Mouse (Mus musculus): Measurements from ENCODE around the gene Pip5k1c. TPM values are rescaled to one million over a fixed set of nuclear protein-coding genes. Genes with fewer than 3 reads are reported as not detected.

The Pip5k1c gene
- polyA plus RNA-seq, 1 experiment from 2014 or later = 31.2 TPM

DNA sequence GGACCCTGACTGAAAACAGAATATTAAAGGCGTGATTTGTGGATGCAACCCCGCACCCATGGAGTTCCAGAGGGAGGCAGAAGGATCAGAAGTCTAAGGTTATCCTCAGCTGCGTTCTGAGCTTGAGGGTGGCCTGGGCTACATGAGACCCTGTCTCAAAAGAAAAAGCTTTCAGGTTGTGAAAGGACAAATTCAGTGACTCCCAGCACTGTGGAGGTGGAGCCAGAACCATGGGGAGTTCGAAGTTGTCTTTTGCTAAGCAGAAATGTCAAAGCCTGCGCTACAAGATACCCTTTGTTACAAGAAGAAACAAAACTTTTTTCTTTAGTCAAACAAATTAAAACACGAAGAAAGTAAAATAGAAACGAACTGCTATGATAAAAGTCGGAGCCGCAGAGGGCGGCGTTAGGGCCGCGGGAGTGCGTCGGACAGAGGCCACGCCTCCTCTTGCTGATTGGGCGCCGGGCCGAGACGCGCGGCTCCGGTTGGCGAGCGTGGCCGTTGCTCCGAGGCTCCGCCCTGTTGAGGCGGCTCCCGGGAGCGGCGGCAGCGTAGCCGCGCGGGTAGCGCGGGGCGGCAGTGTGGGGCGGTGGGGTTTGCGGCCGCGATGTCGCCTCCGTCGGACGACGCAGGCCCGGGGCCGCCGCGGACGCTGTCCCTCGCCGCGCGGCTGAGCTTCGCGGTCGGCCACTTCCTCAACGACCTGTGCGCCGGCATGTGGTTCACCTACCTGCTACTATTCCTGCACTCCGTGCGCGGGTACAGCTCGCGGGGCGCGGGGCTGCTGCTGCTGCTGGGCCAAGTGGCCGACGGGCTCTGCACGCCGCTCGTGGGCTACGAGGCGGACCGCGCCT, 64.5 kb downstream of the Pip5k1c start, which contains the start of gene Mfsd12:
Gene Mfsd12, plus strand, starts transcription at position 501 of the 854 bp plus-strand sequence.
- peak; percentile 94 for ATAC-seq
- DNase-seq (ENCODE audit: low spot score) = peak; percentile 95
- WGBS = 4% methylated on average over 59 of the region's 79 CpGs

DNA sequence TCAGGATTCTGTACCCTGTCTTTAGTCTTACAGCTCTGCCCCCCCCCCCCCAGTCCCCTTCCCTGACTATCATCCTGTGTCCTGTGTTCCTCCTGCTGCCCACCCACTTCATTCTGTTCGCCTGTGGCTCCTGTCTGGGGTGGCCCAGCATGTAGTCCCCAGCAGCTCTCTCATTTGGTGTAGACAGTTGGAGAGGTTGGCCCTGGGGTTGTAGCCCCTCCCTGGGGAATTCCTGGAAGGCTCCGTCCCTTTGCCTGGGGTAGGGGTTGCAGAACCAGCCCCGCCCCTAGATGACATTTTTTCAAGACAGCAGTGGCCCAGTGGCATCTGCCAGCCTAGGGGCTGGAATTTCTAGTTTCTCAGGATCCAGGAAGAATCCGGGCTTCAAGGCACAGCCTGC, 65.4 kb downstream of the Pip5k1c start:
- ATAC-seq (peak; percentile 8; the same call in 1 of the 2 replicates), DNase-seq (ENCODE audit: low spot score) (no peak)
- Histone ChIP-seq H3K27me3 (replicated peaks; ENCODE audit: insufficient read depth, low read length) (no peaks in the 10 kb centered on the region), H3K36me3 (ENCODE audit: insufficient read depth, low read length) (no peaks in the 10 kb centered on the region), H3K4me2 (replicated peaks; ENCODE audit: low read depth, low read length) (peak overlapping the region; percentile 99), H3K4me1 (ENCODE audit: insufficient read depth, low read depth, low read length) (peaks cover 14% of the 10 kb centered on the region), H3K27ac (ENCODE audit: low read length) (peak overlapping the region; percentile 62), H3K4me3 (ENCODE audit: low read depth, low read length) (peak overlapping the region; percentile 70), H3K9ac (replicated peaks; ENCODE audit: low read depth) (peak overlapping the region; percentile 56), H3K9me3 (ENCODE audit: low read length) (no peaks in the 10 kb centered on the region)
- no peak for TF ChIP-seq CTCF (IDR thresholded peaks at IDR 0.05)
- no peak for TF ChIP-seq EP300 (IDR thresholded peaks at IDR 0.05)
- 34% methylated on average over 4 of the region's 4 CpGs for WGBS

More for the DNA sequence above, 64.5 kb downstream of the Pip5k1c start, which contains the start of gene Mfsd12:
- Histone ChIP-seq H3K4me1 (ENCODE audit: insufficient read depth, low read depth, low read length) (peaks cover 14% of the 10 kb centered on the region), H3K9me3 (ENCODE audit: low read length) (no peaks in the 10 kb centered on the region), H3K27me3 (replicated peaks; ENCODE audit: insufficient read depth, low read length) (no peaks in the 10 kb centered on the region), H3K4me3 (ENCODE audit: low read depth, low read length) (peak within 1 kb of the TSS; percentile 70), H3K4me2 (replicated peaks; ENCODE audit: low read depth, low read length) (peak within 1 kb of the TSS; percentile 99), H3K36me3 (ENCODE audit: insufficient read depth, low read length) (no peaks in the 10 kb centered on the region), H3K27ac (ENCODE audit: low read length) (peak within 1 kb of the TSS; percentile 62; the same call in 1 of the 2 replicates), H3K9ac (replicated peaks; ENCODE audit: low read depth) (peak within 1 kb of the TSS; percentile 56)
- TF ChIP-seq EP300 (IDR thresholded peaks at IDR 0.05) (no peak), CTCF (IDR thresholded peaks at IDR 0.05) (no peak)

DNA sequence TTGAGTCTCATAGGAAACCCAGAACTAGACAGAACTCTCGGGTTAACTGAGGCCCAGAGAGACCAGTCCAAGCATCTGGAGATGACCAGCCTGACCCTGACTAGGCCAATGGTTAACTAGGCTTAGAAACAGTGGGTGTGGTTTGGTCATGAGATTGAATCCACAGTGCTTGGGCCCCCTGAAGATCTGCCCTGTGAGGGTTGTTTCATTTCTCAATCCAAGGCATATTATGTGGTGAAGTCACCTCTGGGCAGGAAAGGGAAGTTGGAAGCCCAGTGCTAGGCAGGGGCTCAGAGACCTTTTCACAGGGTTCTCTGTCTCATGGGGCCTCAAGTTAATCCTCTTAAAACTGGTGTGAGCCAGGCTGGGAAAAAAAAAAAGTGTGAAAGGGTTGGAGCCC, 66.1 kb downstream of the Pip5k1c start:
- DNase-seq (ENCODE audit: low spot score) = peak; percentile 54
- TF ChIP-seq CTCF (IDR thresholded peaks at IDR 0.05) (no peak), EP300 (IDR thresholded peaks at IDR 0.05) (no peak)
- H3K4me3 ChIP-seq (ENCODE audit: low read depth, low read length) = peak overlapping the region; percentile 70; the same call in 1 of the 2 replicates
- WGBS = 58% methylated on average over 1 of the region's 1 CpGs
- H3K9me3 ChIP-seq (ENCODE audit: low read length) = no peaks in the 10 kb centered on the region
- no peaks in the 10 kb centered on the region for H3K27me3 ChIP-seq (replicated peaks; ENCODE audit: insufficient read depth, low read length)
- no peak for ATAC-seq
- H3K4me1 ChIP-seq (ENCODE audit: insufficient read depth, low read depth, low read length) = peaks cover 20% of the 10 kb centered on the region
- H3K36me3 ChIP-seq (ENCODE audit: insufficient read depth, low read length) = no peaks in the 10 kb centered on the region
- H3K27ac ChIP-seq (ENCODE audit: low read length) = peak overlapping the region; percentile 62
- H3K4me2 ChIP-seq (replicated peaks; ENCODE audit: low read depth, low read length) = peak overlapping the region; percentile 99; the same call in 1 of the 2 replicates
- H3K9ac ChIP-seq (replicated peaks; ENCODE audit: low read depth) = no peak overlapping the region

DNA sequence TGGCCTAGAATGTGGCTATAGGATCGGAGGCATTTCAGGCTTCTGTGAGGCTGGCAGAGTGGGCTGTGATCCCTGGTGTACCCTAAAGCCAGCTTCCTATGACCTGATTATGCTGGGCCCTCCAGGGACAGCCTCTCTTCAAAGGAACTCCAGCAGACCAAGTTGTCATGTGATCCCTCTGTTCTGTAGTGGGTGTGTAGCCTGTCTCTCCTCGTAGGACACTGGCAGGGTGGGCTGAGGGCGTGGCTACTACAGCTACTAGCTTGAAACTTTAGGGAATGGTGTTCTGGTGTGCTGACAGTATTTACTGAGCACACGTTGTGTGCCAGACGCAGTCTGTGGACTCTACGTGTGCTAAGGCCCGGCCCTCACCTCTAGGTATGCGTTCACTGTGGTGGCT, 68.0 kb downstream of the Pip5k1c start:
- Histone ChIP-seq H3K27ac (ENCODE audit: low read length) (no peak overlapping the region), H3K9me3 (ENCODE audit: low read length) (no peaks in the 10 kb centered on the region), H3K27me3 (replicated peaks; ENCODE audit: insufficient read depth, low read length) (no peaks in the 10 kb centered on the region), H3K4me2 (replicated peaks; ENCODE audit: low read depth, low read length) (no peak overlapping the region), H3K9ac (replicated peaks; ENCODE audit: low read depth) (no peak overlapping the region), H3K4me3 (ENCODE audit: low read depth, low read length) (no peak overlapping the region), H3K4me1 (ENCODE audit: insufficient read depth, low read depth, low read length) (peaks cover 31% of the 10 kb centered on the region), H3K36me3 (ENCODE audit: insufficient read depth, low read length) (no peaks in the 10 kb centered on the region)
- TF ChIP-seq EP300 (IDR thresholded peaks at IDR 0.05) = no peak
- ATAC-seq = no peak
- 49% methylated on average over 8 of the region's 8 CpGs for WGBS
- DNase-seq (ENCODE audit: low spot score) = no peak

DNA sequence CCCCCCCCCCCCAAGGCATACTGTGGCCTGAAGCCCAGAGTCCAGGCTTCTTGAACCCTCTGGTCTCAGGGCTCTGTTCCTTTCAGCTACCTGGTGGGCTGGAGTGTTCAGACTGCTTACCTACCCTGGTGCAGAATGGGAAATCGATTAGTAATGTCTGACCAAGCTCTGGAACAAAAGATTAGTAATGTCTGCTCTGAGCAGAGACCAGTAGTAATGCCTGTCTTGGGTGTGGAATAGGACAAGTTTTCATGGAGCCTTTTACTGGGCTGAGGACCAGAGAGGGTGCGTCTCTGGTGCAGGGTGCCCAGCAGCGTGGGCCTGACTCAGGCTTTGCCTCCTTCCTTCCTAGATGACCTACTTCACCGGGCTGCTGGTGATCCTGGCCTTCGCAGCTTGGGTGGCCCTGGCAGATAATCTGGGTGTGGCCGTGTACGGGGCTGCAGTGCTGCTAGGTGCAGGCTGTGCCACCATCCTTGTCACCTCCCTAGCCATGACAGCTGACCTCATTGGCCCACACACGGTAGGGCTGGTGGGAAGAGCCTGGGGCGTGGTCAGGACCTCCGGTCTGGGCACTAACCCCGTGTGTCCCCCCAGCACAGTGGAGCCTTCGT, 69.7 kb downstream of the Pip5k1c start:
- H3K9ac ChIP-seq (replicated peaks; ENCODE audit: low read depth) = no peak overlapping the region
- 42% methylated on average over 12 of the region's 12 CpGs for WGBS
- H3K36me3 ChIP-seq (ENCODE audit: insufficient read depth, low read length) = peaks cover 3% of the 10 kb centered on the region; the same call in 1 of the 2 replicates
- no peak for TF ChIP-seq EP300 (IDR thresholded peaks at IDR 0.05)
- TF ChIP-seq CTCF (IDR thresholded peaks at IDR 0.05) = no peak
- DNase-seq (ENCODE audit: low spot score) (no peak), ATAC-seq (peak; percentile 12)
- H3K9me3 ChIP-seq (ENCODE audit: low read length) = no peaks in the 10 kb centered on the region
- H3K4me3 ChIP-seq (ENCODE audit: low read depth, low read length) = no peak overlapping the region
- peak overlapping the region; percentile 44; the same call in 1 of the 2 replicates for H3K27ac ChIP-seq (ENCODE audit: low read length)
- no peak overlapping the region for H3K4me2 ChIP-seq (replicated peaks; ENCODE audit: low read depth, low read length)
- peaks cover 26% of the 10 kb centered on the region for H3K4me1 ChIP-seq (ENCODE audit: insufficient read depth, low read depth, low read length)
- H3K27me3 ChIP-seq (replicated peaks; ENCODE audit: insufficient read depth, low read length) = no peaks in the 10 kb centered on the region
